Mouse (Mus musculus) bone marrow, adult 2 months (tissue): ENCODE data around the gene Arhgap29. TPM values are rescaled to one million over a fixed set of nuclear protein-coding genes. Genes with fewer than 3 reads are reported as not detected.

Source experiments
- H3K27ac ChIP-seq: fragments of 200-500 bp; 2 replicates; pipeline ENCODE4 v1.5.1; 2012; ENCODE audit warnings: low read depth, mild to moderate bottlenecking, control low read depth, inconsistent platforms, low read length; ENCODE audit not compliant: control insufficient read depth, poor library complexity, insufficient read depth
- H3K4me1 ChIP-seq: fragments of 200-500 bp; 2 replicates; pipeline ENCODE4 v1.6.1; 2011; ENCODE audit warnings: low read length; ENCODE audit not compliant: control insufficient read depth, insufficient read depth
- H3K4me3 ChIP-seq: fragments of 200-500 bp; replicated peaks from 2 replicates; pipeline ENCODE3; 2011; ENCODE audit warnings: mild to moderate bottlenecking, low read depth, low read length, control low read depth; ENCODE audit not compliant: control insufficient read depth
- CTCF ChIP-seq: fragments of 200-500 bp; IDR thresholded peaks from 2 replicates; pipeline ENCODE4 v1.5.1; 2011; ENCODE audit warnings: low read length, control low read depth; ENCODE audit not compliant: control insufficient read depth, insufficient read depth
- POLR2A ChIP-seq: fragments of 200-500 bp; IDR thresholded peaks from 2 replicates; pipeline ENCODE4 v1.6.1; 2011; ENCODE audit warnings: low read depth, mild to moderate bottlenecking, control low read depth, low read length, borderline replicate concordance; ENCODE audit not compliant: control insufficient read depth
- WGBS: fragments of 180-500 bp; shearing (Covaris S2); methylation state at CpG from one replicate; pipeline ENCODE4 v1.1.7; 2018; 5-methylcytosine and 5-hydroxymethylcytosine counted together
- polyA plus RNA-seq: library from polyadenylated mRNA; stranded (reverse); fragments of >200 nt; gene quantifications from 2 replicates; pipeline ENCODE4 v1.2.4, GENCODE M21; 2011; ENCODE audit warnings: low replicate concordance; ENCODE audit not compliant: missing spikeins, insufficient read depth, insufficient read length

The Arhgap29 gene
- polyA plus RNA-seq, 1 experiment, result 4.5 TPM

- 82% methylated on average over 10 of the region's 10 CpGs for WGBS
- no peak for TF ChIP-seq POLR2A
- no peak overlapping the region for H3K27ac ChIP-seq
- no peaks in the 10 kb centered on the region; the same call in 1 of the 2 replicates for H3K4me1 ChIP-seq
- no peak overlapping the region for H3K4me3 ChIP-seq
Measured at GRCm38 (mm10) chr3:122046187-122046620, 93.9 kb downstream of the Arhgap29 start.

GRCm38 (mm10) chr3:122047402-122047801, 95.1 kb downstream of the Arhgap29 start:
- 74% methylated on average over 7 of the region's 7 CpGs for WGBS
- Histone ChIP-seq H3K4me3 (no peak overlapping the region), H3K27ac (no peak overlapping the region), H3K4me1 (no peaks in the 10 kb centered on the region)
- TF ChIP-seq CTCF, result no peak
- TF ChIP-seq POLR2A, result no peak

- Histone ChIP-seq H3K4me1 (no peaks in the 10 kb centered on the region), H3K27ac (no peak overlapping the region), H3K4me3 (no peak overlapping the region)
- no peak for TF ChIP-seq POLR2A
- no peak for TF ChIP-seq CTCF
- WGBS, result 52% methylated on average over 17 of the region's 17 CpGs
Measured at GRCm38 (mm10) chr3:122047921-122048861, 95.8 kb downstream of the Arhgap29 start.

- no peaks in the 10 kb centered on the region for H3K4me1 ChIP-seq
- 71% methylated on average over 6 of the region's 6 CpGs for WGBS
- no peak overlapping the region for H3K4me3 ChIP-seq
- TF ChIP-seq POLR2A (no peak), CTCF (no peak)
- no peak overlapping the region for H3K27ac ChIP-seq
Measured at GRCm38 (mm10) chr3:122049158-122049557, 96.8 kb downstream of the Arhgap29 start.

GRCm38 (mm10) chr3:122058439-122059198, 106.3 kb downstream of the Arhgap29 start:
- TF ChIP-seq CTCF (no peak), POLR2A (no peak)
- no peak overlapping the region for H3K4me3 ChIP-seq
- WGBS, result 80% methylated on average over 9 of the region's 9 CpGs
- H3K4me1 ChIP-seq, result no peaks in the 10 kb centered on the region
- H3K27ac ChIP-seq, result no peak overlapping the region

GRCm38 (mm10) chr3:122062586-122062985, 110.2 kb downstream of the Arhgap29 start:
- 77% methylated on average over 10 of the region's 10 CpGs for WGBS
- TF ChIP-seq POLR2A, result no peak
- no peak for TF ChIP-seq CTCF
- no peaks in the 10 kb centered on the region for H3K4me1 ChIP-seq
- no peak overlapping the region for H3K4me3 ChIP-seq
- no peak overlapping the region for H3K27ac ChIP-seq

GRCm38 (mm10) chr3:122064556-122065410, 112.4 kb downstream of the Arhgap29 start:
- no peaks in the 10 kb centered on the region for H3K4me1 ChIP-seq
- H3K27ac ChIP-seq, result no peak overlapping the region
- TF ChIP-seq CTCF, result no peak
- TF ChIP-seq POLR2A, result no peak
- H3K4me3 ChIP-seq, result no peak overlapping the region
- 81% methylated on average over 13 of the region's 13 CpGs for WGBS

Other genes with a start within 250 kb of the Arhgap29 start
- gene F3, start 229.0 kb upstream of the Arhgap29 start, polyA plus RNA-seq, result 3.6 TPM in 1 of 2 replicates, not detected in the other
- 4.0 and 6.3 TPM in 2 replicates for gene Abcd3, start 137.2 kb upstream of the Arhgap29 start, polyA plus RNA-seq
- gene Abca4, start 91.9 kb downstream of the Arhgap29 start, polyA plus RNA-seq, result 0.49 TPM in 1 of 2 replicates, not detected in the other